In genomic region chr2:5715544-5715943, GRCm38 (mm10) we compare ENCODE assay signal across 11 mouse cellular contexts. TPM values are rescaled to one million over a fixed set of nuclear protein-coding genes. Genes with fewer than 3 reads are reported as not detected.
DNase-seq lines count a peak whose midpoint lies in the region; ATAC-seq and TF ChIP-seq lines count a peak whose summit lies in the region.
"Had no signal": no experiment of that assay in that cellular context is flagged by ENCODE, and none has a peak within 500 bp of the region (broad histone marks: within the 10 kb centered on the region; RNA-seq: fewer than 3 reads in every experiment).

No protein-coding gene starts in this region.

- no peak for TF ChIP-seq POLR2A in ES-Bruce4 (IDR thresholded peaks at IDR 0.05; ENCODE audit: insufficient read depth, low read length)

- no peak for TF ChIP-seq EP300 in ES-Bruce4 (IDR thresholded peaks at IDR 0.05; ENCODE audit: insufficient read depth, low read depth, low read length)

- H3K36me3 ChIP-seq in heart, embryonic 10.5 days: no peaks in the 10 kb centered on the region
- H3K36me3 ChIP-seq in ES-Bruce4 (ENCODE audit: control insufficient read depth, insufficient read depth, low read length, poor library complexity, severe bottlenecking): no peaks in the 10 kb centered on the region
- H3K36me3 ChIP-seq in forebrain, embryonic 15.5 days: no peaks in the 10 kb centered on the region
- no peaks in the 10 kb centered on the region for H3K36me3 ChIP-seq in liver, embryonic 15.5 days (replicated peaks)

- H3K9ac ChIP-seq in ES-Bruce4 (ENCODE audit: low read depth, poor library complexity, severe bottlenecking): peak overlapping the region; percentile 73
- H3K9ac ChIP-seq in forebrain, embryonic 15.5 days (replicated peaks): no peak overlapping the region; the same call in 1 of the 2 replicates
- H3K9ac ChIP-seq in liver, embryonic 15.5 days: no peak overlapping the region

- H3K9me3 ChIP-seq in heart, embryonic 10.5 days: peaks cover 6% of the 10 kb centered on the region; the same call in 1 of the 2 replicates
- H3K9me3 ChIP-seq in ES-Bruce4 (replicated peaks; ENCODE audit: control insufficient read depth, insufficient read depth, low read length, poor library complexity, severe bottlenecking): no peaks in the 10 kb centered on the region; the same call in 1 of the 2 replicates
- no peaks in the 10 kb centered on the region for H3K9me3 ChIP-seq in forebrain, embryonic 15.5 days
- no peaks in the 10 kb centered on the region for H3K9me3 ChIP-seq in liver, embryonic 15.5 days (replicated peaks)

- H3K4me2 ChIP-seq in forebrain, embryonic 15.5 days (replicated peaks): peak overlapping the region; percentile 96
- H3K4me2 ChIP-seq in liver, embryonic 15.5 days: peak overlapping the region; percentile 85

- no peak for DNase-seq in heart, embryonic 10.5 days (ENCODE audit: low spot score)
- DNase-seq in heart, adult 18-20 months: no peak
- no peak for DNase-seq in ovary, postnatal 10 days (ENCODE audit: low spot score)
- DNase-seq in Muller cell, postnatal 12 days (ENCODE audit: inconsistent ontology term): no peak
- no peak for DNase-seq in ovary, adult 18-20 months (ENCODE audit: low spot score)
- DNase-seq: adrenal gland, adult 8-10 months; kidney, adult 18-20 months had no signal

- H3K27ac ChIP-seq in heart, embryonic 10.5 days: no peak overlapping the region
- H3K27ac ChIP-seq in ES-Bruce4 (ENCODE audit: insufficient read depth, low read length): peak overlapping the region; percentile 85
- H3K27ac ChIP-seq in forebrain, embryonic 15.5 days (replicated peaks): no peak overlapping the region
- no peak overlapping the region for H3K27ac ChIP-seq in liver, embryonic 15.5 days (replicated peaks)
- H3K27ac ChIP-seq: macrophage had no signal

- peaks cover 26% of the 10 kb centered on the region; the same call in 1 of the 2 replicates for H3K4me1 ChIP-seq in heart, embryonic 10.5 days
- H3K4me1 ChIP-seq in ES-Bruce4 (ENCODE audit: control insufficient read depth, insufficient read depth, low read length): peaks cover 1% of the 10 kb centered on the region
- peaks cover 17% of the 10 kb centered on the region for H3K4me1 ChIP-seq in forebrain, embryonic 15.5 days
- H3K4me1 ChIP-seq in liver, embryonic 15.5 days (replicated peaks): peaks cover 18% of the 10 kb centered on the region; the same call in 1 of the 2 replicates

- 33% methylated on average over 2 of the region's 2 CpGs for WGBS in heart, embryonic 10.5 days
- WGBS in forebrain, embryonic 15.5 days: 23% methylated on average over 2 of the region's 2 CpGs
- WGBS in liver, embryonic 15.5 days (ENCODE audit: insufficient replicate concordance): 33% methylated on average over 2 of the region's 2 CpGs

- peak overlapping the region; percentile 74; the same call in 1 of the 2 replicates for H3K4me3 ChIP-seq in heart, embryonic 10.5 days
- peak overlapping the region; percentile 81 for H3K4me3 ChIP-seq in ES-Bruce4 (ENCODE audit: low read depth, low read length)
- peak overlapping the region; percentile 61; the same call in 1 of the 2 replicates for H3K4me3 ChIP-seq in forebrain, embryonic 15.5 days
- peak overlapping the region; percentile 63 for H3K4me3 ChIP-seq in liver, embryonic 15.5 days (replicated peaks)

- no peak for TF ChIP-seq CTCF in ES-Bruce4 (IDR thresholded peaks at IDR 0.05; ENCODE audit: low read depth, low read length)

- H3K27me3 ChIP-seq in heart, embryonic 10.5 days (ENCODE audit: insufficient read depth, poor library complexity, severe bottlenecking): peaks cover 44% of the 10 kb centered on the region
- H3K27me3 ChIP-seq in ES-Bruce4 (ENCODE audit: control insufficient read depth, insufficient read depth, low read length, poor library complexity, severe bottlenecking): no peaks in the 10 kb centered on the region
- peaks cover 10% of the 10 kb centered on the region for H3K27me3 ChIP-seq in forebrain, embryonic 15.5 days
- peaks cover 53% of the 10 kb centered on the region for H3K27me3 ChIP-seq in liver, embryonic 15.5 days

- no peak for ATAC-seq in forebrain, embryonic 15.5 days (replicated peaks)
- ATAC-seq in liver, embryonic 15.5 days (ENCODE audit: insufficient read depth): no peak

RNA-seq across cellular contexts. Expression of gene Camk1d, which starts 1.2 kb away (rescaled TPM):
- polyA plus RNA-seq in heart, embryonic 10.5 days (2016; fragmentation: Nextera tagmentation; extraction: Ambion mirVana): 0.75 and 1.1 TPM in 2 replicates
- total RNA-seq in heart, adult 18-20 months (2021): 1 to 10 TPM; 3.9 to 4.8 TPM
- polyA plus RNA-seq in ES-Bruce4 (2011; ENCODE audit: insufficient read depth, insufficient read length, low read depth, missing spikeins): 3.2 and 5.9 TPM in 2 replicates
- 6.5 and 8.4 TPM in 2 replicates for polyA plus RNA-seq in forebrain, embryonic 15.5 days (2015; fragmentation: Nextera tagmentation; extraction: Ambion mirVana)
- polyA plus RNA-seq in liver, embryonic 15.5 days (2015; fragmentation: Nextera tagmentation; extraction: Ambion mirVana): 1.5 TPM in 2 replicates
